Mouse (Mus musculus) CH12.LX (cell line): ENCODE results near the gene Pgap3. TPM values are rescaled to one million over a fixed set of nuclear protein-coding genes. Genes with fewer than 3 reads are reported as not detected.

ENCODE experiments used
- DNase-seq: peaks from one replicate; pipeline ENCODE4 v3.0.0-alpha.2; 2013; ENCODE audit errors: extremely low read depth
- H3K27ac ChIP-seq: 2 replicates; pipeline ENCODE4 v1.5.1; 2012; ENCODE audit warnings: low read depth, mild to moderate bottlenecking, control low read depth, moderate library complexity; ENCODE audit not compliant: insufficient read depth
- H3K27me3 ChIP-seq: replicated peaks from 2 replicates; pipeline ENCODE3; 2012; ENCODE audit warnings: inconsistent platforms
- H3K36me3 ChIP-seq, 2 experiments: replicated peaks in 1 of 2; 2 replicates each; pipeline versions ENCODE3 to v1.6.1; 2012; ENCODE audit warnings: inconsistent platforms in 1 of 2, low read length in 1 of 2, mild to moderate bottlenecking in 1 of 2, mixed read lengths in 1 of 2, moderate library complexity in 1 of 2; ENCODE audit not compliant: control insufficient read depth in 1 of 2, insufficient read depth in 1 of 2
- H3K4me1 ChIP-seq, 2 experiments: 2 replicates each; pipeline ENCODE4 v1.6.1; 2012; ENCODE audit warnings: inconsistent platforms in 1 of 2, moderate library complexity in 1 of 2; ENCODE audit not compliant: insufficient read depth in 2 of 2, control insufficient read depth in 1 of 2
- H3K4me2 ChIP-seq: 2 replicates; pipeline ENCODE4 v1.6.1; 2012; ENCODE audit warnings: low read depth, mild to moderate bottlenecking, control low read depth; ENCODE audit not compliant: poor library complexity, insufficient read depth, severe bottlenecking
- H3K4me3 ChIP-seq, 3 experiments: fragments of 150-350 bp in 1 of 3; sonication (generic) in 1 of 3; replicated peaks in 1 of 3; 2 replicates each; pipeline versions ENCODE3 to v1.5.1; 2011 to 2012; ENCODE audit warnings: low read depth in 2 of 3, low read length in 2 of 3, mild to moderate bottlenecking in 2 of 3, moderate library complexity in 2 of 3, control low read depth in 1 of 3, improper control_type of control experiment in 1 of 3, inconsistent platforms in 1 of 3, mixed read lengths in 1 of 3; ENCODE audit not compliant: poor library complexity in 1 of 3
- H3K79me2 ChIP-seq: replicated peaks from 2 replicates; pipeline ENCODE4 v1.6.1; 2012; ENCODE audit warnings: mild to moderate bottlenecking, moderate library complexity; ENCODE audit not compliant: control insufficient read depth, poor library complexity, insufficient read depth, severe bottlenecking; ENCODE audit errors: extremely low read depth
- H3K9ac ChIP-seq: 2 replicates; pipeline ENCODE4 v1.6.1; 2012; ENCODE audit warnings: low read depth, mild to moderate bottlenecking, control low read depth, moderate library complexity; ENCODE audit not compliant: insufficient read depth
- H3K9me3 ChIP-seq: replicated peaks from 2 replicates; pipeline ENCODE3; 2012; ENCODE audit warnings: low read length, inconsistent platforms, mixed read lengths
- BHLHE40 ChIP-seq: IDR thresholded peaks from 2 replicates; pipeline ENCODE4 v1.6.1; 2011; ENCODE audit warnings: mild to moderate bottlenecking, low read depth, low read length, improper control_type of control experiment
- CHD1 ChIP-seq: IDR thresholded peaks from 2 replicates; pipeline ENCODE4 v1.6.1; 2012; ENCODE audit warnings: low read depth, low read length, improper control_type of control experiment, inconsistent platforms
- CHD2 ChIP-seq: IDR thresholded peaks from 2 replicates; pipeline ENCODE4 v1.6.1; 2011; ENCODE audit warnings: low read length, improper control_type of control experiment
- E2F4 ChIP-seq: IDR thresholded peaks from 2 replicates; pipeline ENCODE4 v1.6.1; 2011; ENCODE audit warnings: low read depth, low read length, improper control_type of control experiment; ENCODE audit not compliant: insufficient replicate concordance
- ELF1 ChIP-seq: IDR thresholded peaks from 2 replicates; pipeline ENCODE4 v1.6.1; 2014; ENCODE audit warnings: low read depth, mild to moderate bottlenecking, inconsistent platforms, low read length, improper control_type of control experiment
- EP300 ChIP-seq: IDR thresholded peaks from 2 replicates; pipeline ENCODE4 v1.6.1; 2011; ENCODE audit warnings: low read length, improper control_type of control experiment
- ETS1 ChIP-seq: conservative IDR thresholded peaks from 2 replicates; pipeline ENCODE4 v1.6.1; 2012; ENCODE audit warnings: low read depth, mild to moderate bottlenecking, inconsistent platforms, low read length, improper control_type of control experiment, moderate library complexity
- IRF4 ChIP-seq: IDR thresholded peaks from 2 replicates; pipeline ENCODE4 v1.6.1; 2014; ENCODE audit warnings: low read depth, mild to moderate bottlenecking, inconsistent platforms, low read length, improper control_type of control experiment
- JUN ChIP-seq: IDR thresholded peaks from 2 replicates; pipeline ENCODE4 v1.6.1; 2011; ENCODE audit warnings: low read depth, mild to moderate bottlenecking, low read length, improper control_type of control experiment, moderate library complexity; ENCODE audit not compliant: insufficient read depth
- JUND ChIP-seq: conservative IDR thresholded peaks from 2 replicates; pipeline ENCODE4 v1.6.1; 2011; ENCODE audit warnings: low read depth, low read length, improper control_type of control experiment
- KAT2A ChIP-seq: IDR thresholded peaks from 2 replicates; pipeline ENCODE4 v1.6.1; 2012; ENCODE audit warnings: low read length, improper control_type of control experiment, inconsistent platforms; ENCODE audit not compliant: insufficient replicate concordance
- MAX ChIP-seq: IDR thresholded peaks from 2 replicates; pipeline ENCODE4 v1.6.1; 2011; ENCODE audit warnings: low read length, improper control_type of control experiment
- MAZ ChIP-seq: IDR thresholded peaks from 2 replicates; pipeline ENCODE4 v1.6.1; 2012; ENCODE audit warnings: low read depth, mild to moderate bottlenecking, inconsistent platforms, low read length, improper control_type of control experiment, moderate library complexity
- MEF2A ChIP-seq: IDR thresholded peaks from 2 replicates; pipeline ENCODE4 v1.6.1; 2014; ENCODE audit warnings: low read depth, mild to moderate bottlenecking, inconsistent platforms, low read length, improper control_type of control experiment, borderline replicate concordance
- MYC ChIP-seq: IDR thresholded peaks from 2 replicates; pipeline ENCODE4 v1.6.1; 2011; ENCODE audit warnings: low read depth, mild to moderate bottlenecking, improper control_type of control experiment, low read length
- PAX5 ChIP-seq: IDR thresholded peaks from 2 replicates; pipeline ENCODE4 v1.6.1; 2012; ENCODE audit warnings: low read length, inconsistent platforms, mixed read lengths
- RAD21 ChIP-seq: IDR thresholded peaks from 2 replicates; pipeline ENCODE4 v1.6.1; 2011; ENCODE audit warnings: low read depth, mild to moderate bottlenecking, low read length, improper control_type of control experiment, moderate library complexity
- TCF12 ChIP-seq: IDR thresholded peaks from 2 replicates; pipeline ENCODE4 v1.6.1; 2014; ENCODE audit warnings: low read depth, mild to moderate bottlenecking, inconsistent platforms, low read length, improper control_type of control experiment
- UBTF ChIP-seq: IDR thresholded peaks from 2 replicates; pipeline ENCODE4 v1.6.1; 2012; ENCODE audit warnings: low read depth, mild to moderate bottlenecking, inconsistent platforms, low read length, improper control_type of control experiment, moderate library complexity
- USF1 ChIP-seq: IDR thresholded peaks from 2 replicates; pipeline ENCODE4 v1.6.1; 2014; ENCODE audit warnings: low read depth, mild to moderate bottlenecking, inconsistent platforms, low read length, improper control_type of control experiment
- USF2 ChIP-seq: conservative IDR thresholded peaks from 2 replicates; pipeline ENCODE4 v1.6.1; 2011; ENCODE audit warnings: low read depth, low read length, improper control_type of control experiment
- ZKSCAN1 ChIP-seq: IDR thresholded peaks from 2 replicates; pipeline ENCODE4 v1.6.1; 2012; ENCODE audit warnings: low read depth, inconsistent platforms, low read length, improper control_type of control experiment, borderline replicate concordance
- ZMIZ1 ChIP-seq: IDR thresholded peaks from 2 replicates; pipeline ENCODE4 v1.6.1; 2012; ENCODE audit warnings: low read depth, mild to moderate bottlenecking, inconsistent platforms, low read length, improper control_type of control experiment
- ZNF384 ChIP-seq: IDR thresholded peaks from 2 replicates; pipeline ENCODE4 v1.6.1; 2012; ENCODE audit warnings: low read depth, low read length, improper control_type of control experiment, inconsistent platforms
- dilution Hi-C: fragments of 300-500 bp; cut with MboI; formaldehyde crosslinking; loops from 2 replicates; pipeline ENCODE4 v1.14.3; 2020; ENCODE audit warnings: low sequenced_read_pairs; ENCODE audit not compliant: extremely low pct_unique_long_range_greater_than_20kb, extremely low pct_ligation_motif_present
- in situ Hi-C: fragments of 300-500 bp; cut with MboI; formaldehyde crosslinking; loops from 3 replicates; pipeline ENCODE4 v1.14.3; 2019; ENCODE audit warnings: low sequenced_read_pairs, low pct_ligation_motif_present, low pct_unique_long_range_greater_than_20kb, mixed read lengths
- polyA plus RNA-seq: library from polyadenylated mRNA; unstranded; fragments of >175 nt; gene quantifications from 2 replicates; pipeline ENCODE4 v1.2.1, GENCODE M21; 2012; ENCODE audit warnings: low read depth; ENCODE audit not compliant: insufficient read length
- total RNA-seq, 2 experiments: library from RNA; depleted of rRNA; stranded (reverse); fragments of 300-350 nt in 1 of 2; fragments of >200 nt in 1 of 2; gene quantifications; 2 replicates each; pipeline ENCODE4 v1.2.3; 2012 to 2014

Pgap3 gene
- total and polyA plus RNA-seq, 3 experiments = 3.3 to 6.9 (median 6.5) TPM

- H3K9me3 ChIP-seq = no peaks in the 10 kb centered on the region
- H3K27ac ChIP-seq = no peak overlapping the region
- no peaks in the 10 kb centered on the region for H3K79me2 ChIP-seq
- dilution Hi-C loops = no loop called here
- no peaks in the 10 kb centered on the region; a peak in 3 of 4 replicates for H3K4me1 ChIP-seq
- no peak overlapping the region for H3K9ac ChIP-seq
- no peaks in the 10 kb centered on the region for H3K36me3 ChIP-seq
- DNase-seq = no peak
- in situ Hi-C loops = no loop called here
- H3K4me3 ChIP-seq = no peak overlapping the region
- no peak overlapping the region for H3K4me2 ChIP-seq
- peaks cover 96% of the 10 kb centered on the region for H3K27me3 ChIP-seq
- TF ChIP-seq ZNF384 (no peak), PAX5 (no peak), USF1 (no peak), ZKSCAN1 (no peak), USF2 (no peak), MEF2A (no peak), IRF4 (no peak), E2F4 (no peak), JUND (no peak), MYC (no peak), TCF12 (no peak), CHD1 (no peak), MAX (no peak), ELF1 (no peak), KAT2A (no peak), JUN (no peak), UBTF (no peak), EP300 (no peak), BHLHE40 (no peak)
Measured at GRCm38 (mm10) chr11:98417074-98417473, 16.8 kb upstream of the Pgap3 start.

GRCm38 (mm10) chr11:98414162-98414561, 13.9 kb upstream of the Pgap3 start:
- no peaks in the 10 kb centered on the region for H3K36me3 ChIP-seq
- peaks cover 94% of the 10 kb centered on the region for H3K27me3 ChIP-seq
- no peaks in the 10 kb centered on the region for H3K9me3 ChIP-seq
- no peak for TF ChIP-seq ZKSCAN1
- TF ChIP-seq RAD21 = no peak
- no peak for TF ChIP-seq CHD2
- TF ChIP-seq ETS1 = no peak
- no peak for TF ChIP-seq EP300
- TF ChIP-seq MEF2A = no peak
- no peak for TF ChIP-seq E2F4
- TF ChIP-seq ZMIZ1 = no peak
- no peak for TF ChIP-seq MAZ
- no peak for TF ChIP-seq PAX5
- no peak for TF ChIP-seq MAX
- TF ChIP-seq USF1 = no peak
- H3K4me3 ChIP-seq = no peak overlapping the region
- in situ Hi-C loops (no loop called here), dilution Hi-C loops (no loop called here)
- H3K79me2 ChIP-seq = no peaks in the 10 kb centered on the region
- H3K4me1 ChIP-seq = no peaks in the 10 kb centered on the region; a peak in 2 of 4 replicates
- no peak overlapping the region for H3K27ac ChIP-seq
- no peak overlapping the region for H3K4me2 ChIP-seq
- no peak overlapping the region for H3K9ac ChIP-seq
- no peak for DNase-seq
